Mouse (Mus musculus) urinary bladder, postnatal 10 days (tissue): Measurements from ENCODE around the gene Lrrn2.

Experiments
- DNase-seq: peaks from one replicate; pipeline ENCODE4 v3.0.0; 2022; ENCODE audit warnings: low spot score

The Lrrn2 gene

GRCm38 (mm10) chr1:132880161-132881005 lies at the start of gene Lrrn2:
Gene Lrrn2, plus strand, starts transcription at chr1:132880273.
- DNase-seq: no peak

DNA sequence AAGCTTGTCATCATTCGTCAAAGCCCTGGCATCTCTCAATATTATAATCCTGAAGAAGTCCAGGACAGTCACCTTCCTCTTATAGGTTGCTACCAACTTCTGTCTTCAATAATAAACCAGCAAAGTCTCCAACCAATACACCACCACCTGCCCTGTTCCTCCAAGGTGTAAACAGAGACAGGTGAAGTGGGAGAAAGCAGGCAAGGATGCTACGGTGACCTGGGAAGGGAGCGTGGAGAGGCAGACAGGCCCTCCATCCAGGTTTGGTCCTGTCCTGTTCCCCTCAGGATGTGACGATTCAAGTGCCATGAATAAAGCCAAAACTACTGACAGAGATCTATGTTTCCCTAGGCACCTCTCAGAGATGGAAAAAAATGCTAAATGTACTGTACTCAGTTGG lies 48.1 kb upstream of the Lrrn2 start:
- no peak for DNase-seq

DNA sequence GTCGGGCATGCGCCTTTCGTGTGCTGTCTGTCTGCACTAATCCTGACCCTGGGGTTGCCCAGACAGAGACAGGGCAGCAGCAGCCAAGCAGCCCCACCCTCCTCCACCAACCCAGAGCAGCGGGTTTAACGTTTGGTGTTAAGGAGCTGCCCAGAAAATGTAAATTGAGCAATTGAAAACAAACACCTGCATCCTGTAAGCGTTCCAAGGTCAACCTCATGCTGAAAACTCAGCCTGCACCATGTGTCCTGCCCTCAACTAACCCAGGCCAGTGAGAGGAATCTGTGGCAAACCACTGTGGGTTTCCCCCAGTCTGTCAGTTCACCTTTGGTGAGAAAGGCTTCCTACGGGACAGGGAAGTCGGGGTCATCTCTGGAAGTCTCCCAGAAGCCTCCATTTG lies 46.0 kb upstream of the Lrrn2 start:
- no peak for DNase-seq

DNA sequence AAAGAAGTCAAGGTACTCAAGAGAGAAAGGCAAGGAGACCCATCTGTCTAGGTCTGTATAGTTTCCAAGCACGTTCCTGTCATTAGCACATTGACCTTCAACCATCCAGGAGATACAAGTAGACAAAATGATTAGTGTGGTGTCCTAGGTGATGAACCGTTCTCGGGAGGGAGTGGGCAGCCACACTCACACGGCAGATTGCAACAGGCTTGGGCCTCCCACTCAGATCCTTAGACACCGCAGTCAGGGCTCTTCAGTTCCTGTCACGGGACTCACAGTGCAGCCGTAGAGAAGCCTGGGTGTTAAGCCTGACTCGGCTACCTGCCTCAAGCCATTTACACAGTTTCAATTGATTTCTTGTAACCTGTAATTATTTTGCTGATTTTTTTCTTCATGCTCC lies 43.2 kb upstream of the Lrrn2 start:
- DNase-seq: no peak

- DNase-seq: no peak
These were observed 42.4 kb upstream of the Lrrn2 start for GRCm38 (mm10) chr1:132837691-132838090.

GRCm38 (mm10) chr1:132838371-132838770 lies 41.7 kb upstream of the Lrrn2 start:
- DNase-seq: no peak

- DNase-seq: no peak
These were observed 36.5 kb upstream of the Lrrn2 start for GRCm38 (mm10) chr1:132843612-132844011.

- DNase-seq: no peak
These were observed 35.8 kb upstream of the Lrrn2 start for GRCm38 (mm10) chr1:132844088-132844804.

DNA sequence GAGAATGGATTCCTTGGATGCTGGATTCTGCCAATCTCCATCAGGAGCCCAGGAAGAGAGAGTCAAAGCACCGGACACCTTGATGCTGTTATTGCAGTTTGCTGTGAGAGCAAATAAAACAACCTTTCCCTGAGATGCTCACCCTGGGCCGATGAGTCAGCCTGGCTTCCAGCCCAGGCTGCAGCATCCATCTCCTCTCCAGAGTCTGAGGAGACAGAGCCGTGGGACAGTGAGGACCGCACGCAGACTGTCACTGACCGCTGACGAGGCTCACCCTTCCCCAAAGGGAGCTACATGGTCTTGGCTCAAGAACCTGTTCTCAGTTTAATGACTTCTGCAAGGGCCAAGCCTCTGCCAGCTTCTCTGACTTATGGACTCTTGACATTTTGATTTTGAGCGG lies 34.3 kb upstream of the Lrrn2 start:
- DNase-seq: no peak

- no peak for DNase-seq
These were observed 29.3 kb upstream of the Lrrn2 start for GRCm38 (mm10) chr1:132850809-132851208.

- no peak for DNase-seq
These were observed 28.8 kb upstream of the Lrrn2 start for GRCm38 (mm10) chr1:132851296-132851695.

- no peak for DNase-seq
These were observed 28.3 kb upstream of the Lrrn2 start for GRCm38 (mm10) chr1:132851771-132852170.

GRCm38 (mm10) chr1:132853312-132853711 lies 26.8 kb upstream of the Lrrn2 start:
- no peak for DNase-seq

DNA sequence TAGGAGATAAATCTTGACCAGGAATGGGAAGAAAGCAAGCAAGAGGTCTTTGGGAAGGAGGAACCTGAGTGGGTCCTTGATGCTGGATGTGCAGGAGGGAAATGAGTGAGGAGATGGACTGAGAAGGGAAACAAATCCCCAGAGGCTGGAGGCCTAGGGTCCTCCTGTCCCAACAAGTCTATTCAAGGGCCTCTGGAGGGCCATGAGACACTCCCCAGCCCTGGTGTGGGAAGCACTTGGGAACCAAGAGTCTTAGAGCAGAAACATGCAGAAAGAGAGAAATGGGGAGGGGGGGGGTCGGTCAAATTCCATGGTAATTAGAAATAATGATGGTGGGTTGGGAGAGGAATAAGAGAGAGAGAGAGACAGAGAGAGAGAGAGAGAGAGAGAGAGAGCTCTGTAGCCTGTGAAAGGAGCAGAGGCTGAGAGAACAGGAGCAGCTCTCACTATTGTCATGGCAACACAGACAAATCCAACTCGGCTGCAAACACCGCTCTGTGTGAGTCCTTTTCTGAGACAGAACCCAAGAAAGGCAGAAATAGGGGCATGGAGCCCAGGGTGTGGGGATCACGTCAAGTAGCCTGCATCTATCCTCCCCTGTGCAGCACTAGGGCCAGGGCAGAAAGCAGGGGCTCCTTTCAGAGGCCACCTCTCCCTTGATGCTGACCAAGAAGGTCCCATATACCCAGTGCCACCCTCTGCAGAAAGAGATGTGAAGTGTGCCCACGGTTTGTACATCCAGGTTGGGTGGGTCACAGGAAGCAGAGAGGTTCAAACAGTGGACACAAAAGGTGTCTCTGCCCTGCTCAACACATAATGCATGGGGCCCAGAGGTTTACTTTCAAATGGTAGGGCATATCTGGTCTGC lies 21.3 kb upstream of the Lrrn2 start:
- no peak for DNase-seq

DNA sequence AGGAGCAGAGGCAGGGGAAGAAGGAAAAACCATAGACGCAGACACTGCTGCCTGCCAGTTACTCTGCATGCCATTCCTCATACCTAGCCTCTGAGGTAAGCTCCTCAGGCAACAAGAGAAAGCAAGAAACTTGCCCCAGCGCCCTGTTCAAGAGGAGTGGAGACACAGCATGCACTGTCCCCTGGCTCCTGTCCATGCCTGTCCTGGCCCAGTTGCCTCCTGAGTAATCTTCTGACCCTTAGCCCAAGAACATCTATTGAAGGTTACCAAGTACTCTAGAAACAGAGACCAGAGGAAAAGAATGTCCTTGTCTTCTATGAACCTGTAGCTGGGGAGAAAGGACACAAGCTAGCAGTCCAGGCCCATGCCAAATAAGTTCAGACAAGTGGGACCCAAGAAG lies 15.9 kb upstream of the Lrrn2 start:
- DNase-seq: no peak

- DNase-seq: no peak
These were observed 14.5 kb upstream of the Lrrn2 start for GRCm38 (mm10) chr1:132865585-132865984.

- no peak for DNase-seq
These were observed 9.7 kb upstream of the Lrrn2 start for GRCm38 (mm10) chr1:132870327-132870726.

DNA sequence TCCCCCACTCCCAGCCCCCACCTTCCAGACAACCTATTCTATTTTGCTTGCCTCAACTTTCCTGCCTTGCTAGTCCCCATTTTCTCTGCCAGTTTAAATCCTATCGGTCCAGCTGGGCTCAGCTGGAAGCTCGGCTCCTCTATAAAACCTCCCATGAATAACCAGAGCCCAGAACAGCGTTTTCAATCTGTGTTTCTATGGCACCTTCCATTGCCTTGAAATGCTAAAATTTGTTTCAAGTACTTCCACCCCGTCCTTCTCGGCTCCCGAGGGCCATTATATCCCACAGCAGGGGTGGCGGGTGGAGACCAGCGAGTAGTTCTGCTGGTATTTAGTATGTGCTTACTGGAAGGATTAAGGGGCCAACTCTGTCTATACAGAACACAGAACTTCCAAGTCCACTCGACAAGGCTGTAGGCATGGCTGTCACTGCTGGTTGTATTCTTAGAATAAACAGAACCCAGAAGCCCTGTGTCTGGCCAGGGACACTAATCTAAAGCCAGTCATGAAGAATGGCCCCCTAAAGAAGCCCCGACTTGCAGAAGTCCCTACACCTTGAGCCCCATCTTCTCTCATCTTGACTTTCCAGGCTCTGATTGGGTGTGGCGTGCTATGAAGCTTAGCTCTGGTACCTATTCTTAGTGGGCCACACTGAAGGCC lies 992 bp upstream of the Lrrn2 start:
- no peak for DNase-seq

GRCm38 (mm10) chr1:132879801-132880160 lies 292 bp upstream of the Lrrn2 start:
- DNase-seq: no peak

GRCm38 (mm10) chr1:132881041-132881761 lies 1.1 kb downstream of the Lrrn2 start:
- DNase-seq: no peak

DNA sequence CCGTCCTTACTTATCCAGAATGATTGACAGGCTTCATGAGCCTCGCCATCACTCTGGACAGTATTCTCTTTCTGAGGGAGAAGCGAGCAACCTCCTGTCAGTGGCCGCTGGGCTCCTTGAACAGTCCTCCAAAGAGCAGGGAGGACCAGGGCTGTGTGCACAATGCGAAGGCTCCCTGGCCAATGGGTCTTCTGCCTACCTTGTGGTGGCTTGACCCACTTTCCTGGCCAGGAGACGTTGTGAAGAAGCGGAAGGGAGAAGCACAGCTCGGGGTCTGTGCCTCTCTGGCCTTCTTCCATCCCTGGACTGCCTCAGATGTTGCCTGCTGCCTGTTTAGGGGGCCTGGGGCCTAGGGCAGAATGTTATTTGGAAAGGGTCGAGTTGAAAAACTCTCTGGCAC lies 1.8 kb downstream of the Lrrn2 start:
- DNase-seq: no peak
